In genomic region chr5:135459486-135459885, GRCm38 (mm10) we compare ENCODE assay signal across 9 mouse cellular contexts.
DNase-seq lines count a peak whose midpoint lies in the region; ATAC-seq and TF ChIP-seq lines count a peak whose summit lies in the region.
"Had no signal": no experiment of that assay in that cellular context is flagged by ENCODE, and none has a peak within 500 bp of the region (broad histone marks: within the 10 kb centered on the region; RNA-seq: fewer than 3 reads in every experiment).

No protein-coding gene starts in this region.

- no peak overlapping the region for H3K4me3 ChIP-seq in layer of hippocampus, adult 2 months
- no peak overlapping the region for H3K4me3 ChIP-seq in lung, adult 2 months (replicated peaks; ENCODE audit: extremely low read depth, low read depth, low read length)
- H3K4me3 ChIP-seq: stomach, embryonic 15.5 days had no signal

- H3K4me1 ChIP-seq in lung, adult 2 months (ENCODE audit: control insufficient read depth, insufficient read depth, low read length), result peaks cover 5% of the 10 kb centered on the region; the same call in 1 of the 2 replicates

- 73% methylated on average over 3 of the region's 3 CpGs for WGBS in lung, adult 2 months

- peak; percentile 33 for DNase-seq in CD4-positive, CD25-positive, alpha-beta regulatory T cell, adult 2 months (ENCODE audit: low read depth, low spot score)
- no peak for DNase-seq in layer of hippocampus, adult 2 months (ENCODE audit: low spot score in 2 of 2)
- DNase-seq in layer of hippocampus, postnatal 36 days, result no peak
- peak; percentile 31 for DNase-seq in adrenal gland, adult 2 months
- DNase-seq in lung, adult 2 months, result peak; percentile 17
- no peak for DNase-seq in frontal cortex, postnatal 10 days (ENCODE audit: low spot score in 2 of 2)
- DNase-seq in layer of hippocampus, postnatal 14 days (ENCODE audit: low spot score in 2 of 2), result no peak

- peak overlapping the region; percentile 84 for H3K27ac ChIP-seq in layer of hippocampus, adult 2 months

- no peak for ATAC-seq in CD4-positive, CD25-positive, alpha-beta regulatory T cell, adult 4 months

- TF ChIP-seq CTCF in layer of hippocampus, adult 2 months (conservative IDR thresholded peaks at IDR 0.05), result peak; percentile 69
- TF ChIP-seq CTCF in lung, adult 2 months (IDR thresholded peaks at IDR 0.05; ENCODE audit: insufficient read depth, low read length), result peak; percentile 42; the same call in 1 of the 2 replicates

- no peak for TF ChIP-seq POLR2A in lung, adult 2 months (IDR thresholded peaks at IDR 0.05; ENCODE audit: borderline replicate concordance, extremely low read depth, low read depth, low read length)

Comparison
In these comparisons a context has a peak if more than half of its experiments do, and no peak if none do; other contexts are left out.
1. DNase-seq: peak in CD4-positive, CD25-positive, alpha-beta regulatory T cell, adult 2 months (single experiment), adrenal gland, adult 2 months (single experiment) and lung, adult 2 months (single experiment); none in layer of hippocampus, adult 2 months (0 of 2), layer of hippocampus, postnatal 36 days (0 of 2), frontal cortex, postnatal 10 days (0 of 2) and layer of hippocampus, postnatal 14 days (0 of 2).